Mouse (Mus musculus): ENCODE measurements at regions not wholly inside any gene's neighbourhood (a gene's known extent, or its start where the extent isn't known, plus 50 kb on each side); places are given as distances from the start of the nearest gene placed in this dataset.

DNA sequence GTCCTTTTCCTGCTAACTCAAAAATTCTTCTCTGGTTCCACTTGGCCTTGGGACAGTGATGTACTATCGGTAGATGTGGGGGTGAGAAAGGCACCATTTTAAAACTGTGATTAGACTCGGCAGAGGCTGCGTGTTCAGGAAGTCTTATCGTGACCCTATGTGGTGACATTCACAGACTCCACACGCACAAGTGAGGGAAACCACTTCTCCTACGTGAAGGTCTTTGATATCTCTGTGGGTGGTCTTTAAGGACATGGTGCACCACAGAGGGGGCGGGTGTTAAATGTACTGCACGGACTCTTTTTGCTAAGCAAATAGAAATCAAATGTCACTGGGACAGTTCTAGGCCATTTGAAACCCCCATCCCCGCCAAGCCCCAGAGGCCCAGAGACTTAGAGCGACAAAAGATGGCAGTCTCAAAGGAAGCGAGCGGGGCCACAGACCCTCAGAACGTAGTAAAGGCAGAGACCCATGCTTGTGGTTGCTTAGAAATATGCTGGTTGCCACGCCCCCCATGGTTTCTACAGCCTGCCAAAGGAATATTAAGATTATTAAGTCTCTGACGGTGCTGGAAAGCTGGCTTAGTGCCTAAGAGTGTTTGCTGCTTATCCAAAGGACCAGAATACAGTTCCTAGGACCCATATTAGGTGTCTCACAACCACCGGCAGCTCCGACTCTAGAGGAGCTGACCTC is 73.6 kb upstream of the Slc45a1 start:
- no peak for DNase-seq (ENCODE audit: low spot score)

- DNase-seq (ENCODE audit: low spot score), result peak; percentile 53
Observed at GRCm38 (mm10) chr4:150724823-150725222, 72.8 kb upstream of the Slc45a1 start.

DNA sequence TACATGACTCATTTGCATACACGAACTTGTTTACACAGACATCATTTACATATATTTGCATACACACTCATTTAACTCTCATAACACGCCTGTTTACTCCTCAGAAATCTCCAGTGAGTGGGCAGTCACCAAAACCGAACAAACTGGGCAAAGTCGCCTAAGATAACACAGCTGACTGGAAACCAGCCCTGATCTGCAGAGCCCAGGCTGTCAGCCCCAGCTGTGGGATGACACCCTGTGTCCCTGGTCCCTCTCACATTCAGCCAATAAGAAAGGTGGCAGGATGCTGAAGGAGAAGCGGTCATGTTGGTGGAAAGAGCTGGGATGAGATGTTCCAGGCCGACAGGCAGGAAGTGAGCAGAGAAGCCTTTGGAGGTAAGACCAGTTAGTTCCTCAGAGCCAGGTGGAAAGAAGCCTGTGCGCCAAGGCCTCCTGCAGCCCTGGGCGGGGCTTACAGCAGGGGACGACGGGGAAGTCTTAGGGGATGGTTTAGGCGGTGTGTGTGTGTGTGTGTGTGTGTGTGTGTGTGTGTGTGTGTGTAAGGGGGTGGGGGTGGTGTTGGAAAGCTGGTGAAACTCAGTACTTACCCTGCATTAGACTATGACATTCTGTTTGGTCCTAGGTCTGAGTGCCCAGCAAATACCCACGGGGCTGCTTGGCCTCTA is 69.8 kb upstream of the Slc45a1 start:
- DNase-seq (ENCODE audit: low spot score), result no peak

- no peak for DNase-seq (ENCODE audit: low spot score)
Observed at GRCm38 (mm10) chr4:150717866-150718265, 65.9 kb upstream of the Slc45a1 start.

DNA sequence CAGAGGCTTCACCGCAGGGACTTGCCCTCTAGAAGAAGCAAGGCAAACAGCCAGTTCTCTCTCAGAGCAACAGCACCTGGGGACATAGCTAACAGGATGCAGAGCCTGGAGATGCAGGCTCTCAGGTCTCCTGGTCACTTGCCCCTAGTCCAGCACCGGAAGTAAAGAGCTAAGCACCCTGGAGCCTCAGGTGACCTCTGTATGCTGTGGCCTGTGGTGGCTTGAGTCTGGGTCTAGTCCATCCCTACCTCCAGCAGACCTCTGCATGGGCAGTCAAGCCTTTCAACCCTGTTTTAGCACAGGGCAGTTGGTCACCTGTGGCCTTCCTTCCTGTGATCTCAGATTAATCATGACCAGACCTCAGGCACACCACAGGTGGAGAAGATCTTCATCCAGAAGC is 63.1 kb upstream of the Slc45a1 start:
- no peak for DNase-seq (ENCODE audit: low spot score)

GRCm38 (mm10) chr4:150713291-150713690 is 61.3 kb upstream of the Slc45a1 start:
- no peak for DNase-seq (ENCODE audit: low spot score)

DNA sequence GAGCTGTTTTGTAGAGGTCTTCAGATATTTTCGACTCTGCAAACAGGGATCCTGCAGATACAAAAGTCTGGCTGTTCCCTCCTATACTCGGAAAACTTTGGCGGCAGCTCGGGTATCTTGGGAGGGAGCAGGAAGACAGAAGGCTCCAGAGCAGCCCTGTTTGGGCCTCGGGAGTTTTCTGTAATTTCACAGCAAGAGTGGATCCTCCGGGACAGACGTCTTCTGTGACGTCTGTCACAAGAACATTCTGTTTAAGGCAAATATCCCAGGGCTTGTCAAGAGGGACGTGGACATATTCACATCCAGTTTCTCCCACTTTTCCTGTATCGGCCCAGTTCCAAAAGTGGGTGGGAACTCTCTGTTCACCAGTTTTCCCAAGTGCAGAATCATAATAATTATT is 60.9 kb upstream of the Slc45a1 start:
- DNase-seq (ENCODE audit: low spot score), result no peak

DNA sequence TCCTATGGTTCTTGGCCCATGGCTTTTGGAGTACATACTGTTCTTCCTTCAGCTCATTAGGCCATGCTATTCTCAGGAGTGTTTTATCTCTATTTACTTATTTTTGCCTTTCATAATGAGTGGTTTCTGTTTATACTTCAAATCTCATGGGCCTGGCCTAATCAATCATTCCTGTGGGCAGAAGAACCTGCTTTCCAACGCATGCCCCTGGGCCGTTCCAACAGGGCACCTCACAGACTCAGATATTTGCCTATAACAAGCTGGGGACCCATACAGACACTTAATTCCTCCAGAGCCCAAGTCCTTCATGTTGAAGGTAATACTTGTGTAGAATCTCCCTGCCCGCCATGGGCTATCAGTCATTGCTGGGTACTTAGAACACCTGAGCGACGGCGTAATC is 59.7 kb upstream of the Slc45a1 start:
- DNase-seq (ENCODE audit: low spot score), result no peak

- DNase-seq (ENCODE audit: low spot score), result no peak
Observed at GRCm38 (mm10) chr4:150709391-150710130, 57.6 kb upstream of the Slc45a1 start.

DNA sequence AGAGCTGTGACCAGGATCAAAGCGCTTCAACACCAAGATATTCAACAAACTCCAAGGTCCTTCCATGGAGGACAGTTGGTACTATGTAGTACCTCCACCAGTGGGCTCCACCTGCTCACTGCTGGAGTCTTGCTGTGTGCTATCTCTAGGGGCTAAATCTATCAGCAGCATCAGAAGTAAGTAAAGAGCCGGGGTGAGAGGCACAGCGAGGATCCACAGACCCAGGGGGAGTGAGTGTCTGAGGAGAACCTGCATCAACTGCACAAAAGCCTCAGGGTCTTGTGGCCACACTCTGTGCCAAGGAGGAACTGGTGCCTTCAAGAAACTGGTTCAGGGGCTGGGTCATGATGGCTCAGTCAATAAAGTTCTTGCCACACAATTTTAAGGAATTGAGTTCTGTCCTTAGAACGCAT is 56.6 kb upstream of the Slc45a1 start:
- no peak for DNase-seq (ENCODE audit: low spot score)

GRCm38 (mm10) chr4:150707725-150708571 is 56.0 kb upstream of the Slc45a1 start:
- DNase-seq (ENCODE audit: low spot score), result peak; percentile 45

DNA sequence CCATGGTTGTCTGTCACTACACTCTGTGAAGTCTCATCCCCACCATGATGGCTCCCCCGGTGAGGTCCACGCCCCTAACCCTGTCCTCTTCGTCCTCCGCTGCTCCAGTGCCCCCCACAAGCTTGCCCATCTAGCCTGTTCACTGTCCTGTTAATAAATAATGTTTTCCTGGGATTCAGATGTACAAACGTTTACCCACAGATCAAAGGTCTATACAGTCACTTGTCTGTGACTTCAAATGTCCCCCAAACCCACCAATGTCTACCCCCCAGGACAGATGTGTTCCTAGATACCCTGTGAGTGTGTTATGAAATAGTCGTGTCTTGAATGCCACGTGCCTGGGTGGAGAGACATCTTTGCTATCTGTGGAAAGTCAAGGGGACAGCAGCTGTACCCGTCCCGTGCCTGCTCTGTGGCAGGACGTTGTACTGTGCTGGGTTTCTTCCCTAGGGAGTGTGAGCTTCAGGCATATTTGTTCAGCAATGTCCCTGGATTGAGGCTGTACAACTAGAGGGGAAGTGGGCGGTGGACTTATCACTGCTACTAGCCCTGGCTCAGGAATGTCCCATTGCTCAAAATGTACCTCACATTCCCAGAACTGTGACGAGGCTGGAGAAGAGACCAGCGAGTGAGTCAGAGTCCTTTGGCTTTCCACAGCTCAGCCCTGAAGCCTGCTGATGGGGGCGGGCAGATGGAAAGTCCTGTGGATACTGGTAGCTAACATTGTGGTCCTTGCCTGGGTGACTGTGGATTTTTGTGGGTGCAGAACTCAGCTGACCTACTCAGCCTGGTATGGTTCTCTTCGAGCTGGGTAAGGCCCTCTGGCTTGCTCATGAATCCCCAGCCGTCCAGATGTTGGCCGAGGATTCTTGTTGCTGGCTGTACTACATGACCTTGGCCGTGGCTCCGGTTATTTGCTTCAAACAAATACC is 55.1 kb upstream of the Slc45a1 start:
- no peak for DNase-seq (ENCODE audit: low spot score)

- no peak for DNase-seq (ENCODE audit: low spot score)
Observed at GRCm38 (mm10) chr4:150706291-150706690, 54.3 kb upstream of the Slc45a1 start.

- DNase-seq (ENCODE audit: low spot score), result no peak
Observed at GRCm38 (mm10) chr4:150703266-150703665, 51.3 kb upstream of the Slc45a1 start.

All from urinary bladder, adult 2 months (tissue).